Mouse (Mus musculus): ENCODE results near the gene Sema4d. TPM values are rescaled to one million over a fixed set of nuclear protein-coding genes. Genes with fewer than 3 reads are reported as not detected.

Gene Sema4d
- polyA plus RNA-seq, 1 experiment from 2014 or later, result 4.1 TPM

DNA sequence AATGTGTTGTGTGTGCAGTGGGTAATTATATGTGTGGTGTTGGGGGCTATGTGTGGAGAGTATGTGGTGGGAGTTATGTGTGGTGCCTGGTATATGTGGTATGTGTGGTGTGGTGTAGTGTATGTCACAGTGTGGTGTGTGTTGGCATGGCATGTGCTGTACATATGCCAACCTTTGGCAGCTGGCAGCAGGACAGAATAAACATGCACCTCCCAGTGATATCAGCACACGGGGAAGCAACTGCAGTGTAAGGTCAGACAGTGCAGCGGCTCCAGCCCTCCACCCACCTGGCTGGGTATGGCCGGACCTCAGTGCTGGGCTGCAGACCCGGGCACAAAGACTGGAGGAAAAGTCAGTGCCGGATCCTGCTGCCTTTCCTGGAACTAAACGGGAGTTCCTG is 96.1 kb downstream of the Sema4d start:
- H3K9ac ChIP-seq (ENCODE audit: low read depth, low read length), result no peak overlapping the region
- peak; percentile 55 for ATAC-seq (ENCODE audit: low read depth)
- H3K27me3 ChIP-seq (ENCODE audit: control insufficient read depth, insufficient read depth, low read depth, low read length), result no peaks in the 10 kb centered on the region
- peaks cover 18% of the 10 kb centered on the region for H3K4me1 ChIP-seq (ENCODE audit: control insufficient read depth, low read depth, low read length)
- H3K4me3 ChIP-seq (ENCODE audit: low read depth, low read length), result no peak overlapping the region
- 65% methylated on average over 6 of the region's 6 CpGs for WGBS (ENCODE audit: insufficient replicate concordance)
- H3K9me3 ChIP-seq (replicated peaks; ENCODE audit: control insufficient read depth, low read length), result no peaks in the 10 kb centered on the region
- no peak overlapping the region for H3K4me2 ChIP-seq (ENCODE audit: low read depth, low read length)
- no peaks in the 10 kb centered on the region for H3K36me3 ChIP-seq (ENCODE audit: control insufficient read depth, insufficient read depth)
- H3K27ac ChIP-seq (ENCODE audit: low read length), result no peak overlapping the region

DNA sequence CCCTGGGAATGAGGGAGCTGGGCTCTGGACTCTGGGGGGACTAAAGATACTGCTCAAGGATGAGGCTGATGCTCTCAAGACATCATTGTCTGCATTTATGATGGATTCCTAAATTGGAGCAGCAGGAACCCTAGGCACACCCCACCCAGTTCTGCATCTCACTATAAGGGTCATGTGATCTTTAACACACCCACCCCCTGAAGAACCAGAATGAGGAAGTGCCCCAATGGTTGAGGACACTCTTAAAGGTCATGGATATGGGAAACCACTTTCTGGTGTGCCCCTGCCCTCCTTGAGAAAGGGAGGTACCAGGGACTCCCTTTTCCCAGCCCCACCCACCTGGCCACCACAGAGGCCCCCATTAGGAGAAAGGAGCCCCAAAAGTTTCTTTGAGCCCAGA is 97.1 kb downstream of the Sema4d start:
- Histone ChIP-seq H3K9me3 (replicated peaks; ENCODE audit: control insufficient read depth, low read length) (no peaks in the 10 kb centered on the region), H3K9ac (ENCODE audit: low read depth, low read length) (no peak overlapping the region), H3K4me1 (ENCODE audit: control insufficient read depth, low read depth, low read length) (peaks cover 18% of the 10 kb centered on the region), H3K4me3 (ENCODE audit: low read depth, low read length) (no peak overlapping the region), H3K27ac (ENCODE audit: low read length) (no peak overlapping the region), H3K27me3 (ENCODE audit: control insufficient read depth, insufficient read depth, low read depth, low read length) (no peaks in the 10 kb centered on the region), H3K36me3 (ENCODE audit: control insufficient read depth, insufficient read depth) (no peaks in the 10 kb centered on the region), H3K4me2 (ENCODE audit: low read depth, low read length) (no peak overlapping the region)
- no peak for ATAC-seq (ENCODE audit: low read depth)

DNA sequence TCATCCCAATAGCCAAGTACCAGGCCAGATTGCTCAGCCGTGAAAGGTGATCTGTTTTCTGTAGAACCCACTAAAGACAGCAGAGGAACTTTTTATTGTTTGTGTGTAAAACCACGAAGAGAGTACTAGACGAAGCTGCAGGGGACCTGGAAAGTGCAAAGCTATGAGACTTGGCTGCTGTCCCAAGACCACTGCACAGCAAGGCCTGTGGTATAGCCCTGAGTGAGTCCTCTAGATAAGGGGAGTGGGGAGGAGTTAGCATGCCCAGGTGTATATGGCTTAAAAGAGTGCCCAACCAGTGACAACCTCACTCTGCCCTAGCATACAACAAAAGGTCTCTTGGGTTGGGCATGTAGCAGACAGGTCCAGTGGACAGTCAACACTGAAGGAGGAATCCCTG is 104.9 kb downstream of the Sema4d start:
- Histone ChIP-seq H3K4me2 (ENCODE audit: low read depth, low read length) (no peak overlapping the region), H3K4me3 (ENCODE audit: low read depth, low read length) (no peak overlapping the region), H3K9ac (ENCODE audit: low read depth, low read length) (no peak overlapping the region), H3K27me3 (ENCODE audit: control insufficient read depth, insufficient read depth, low read depth, low read length) (no peaks in the 10 kb centered on the region), H3K36me3 (ENCODE audit: control insufficient read depth, insufficient read depth) (peaks cover 17% of the 10 kb centered on the region; the same call in 1 of the 2 replicates), H3K9me3 (replicated peaks; ENCODE audit: control insufficient read depth, low read length) (no peaks in the 10 kb centered on the region), H3K4me1 (ENCODE audit: control insufficient read depth, low read depth, low read length) (peaks cover 10% of the 10 kb centered on the region), H3K27ac (ENCODE audit: low read length) (no peak overlapping the region)
- 28% methylated on average over 3 of the region's 3 CpGs for WGBS (ENCODE audit: insufficient replicate concordance)
- ATAC-seq (ENCODE audit: low read depth), result no peak

DNA sequence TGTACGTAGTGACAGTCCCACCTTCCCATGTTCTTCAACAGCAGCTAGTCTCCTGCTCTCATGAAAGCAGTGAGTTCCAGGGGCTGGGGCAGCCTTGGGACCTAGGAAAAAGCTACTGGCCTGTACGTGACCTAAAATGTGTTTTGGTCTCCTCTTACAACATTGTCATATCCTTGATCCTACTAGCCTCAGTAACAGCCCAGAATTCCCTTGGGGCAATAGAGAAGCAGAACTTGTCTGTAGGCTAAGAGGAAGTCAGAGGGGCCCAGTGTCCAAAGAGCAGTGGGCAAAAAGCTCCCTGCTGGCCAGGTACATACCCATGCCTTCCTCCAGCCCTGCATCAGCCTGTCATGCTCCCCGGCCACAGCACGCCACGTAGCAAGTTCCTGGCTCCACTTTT is 106.6 kb downstream of the Sema4d start:
- no peak overlapping the region for H3K9ac ChIP-seq (ENCODE audit: low read depth, low read length)
- 76% methylated on average over 5 of the region's 5 CpGs for WGBS (ENCODE audit: insufficient replicate concordance)
- H3K4me1 ChIP-seq (ENCODE audit: control insufficient read depth, low read depth, low read length), result peaks cover 10% of the 10 kb centered on the region
- peaks cover 33% of the 10 kb centered on the region for H3K36me3 ChIP-seq (ENCODE audit: control insufficient read depth, insufficient read depth)
- H3K27me3 ChIP-seq (ENCODE audit: control insufficient read depth, insufficient read depth, low read depth, low read length), result no peaks in the 10 kb centered on the region
- no peak for ATAC-seq (ENCODE audit: low read depth)
- H3K4me3 ChIP-seq (ENCODE audit: low read depth, low read length), result no peak overlapping the region
- H3K27ac ChIP-seq (ENCODE audit: low read length), result no peak overlapping the region
- H3K4me2 ChIP-seq (ENCODE audit: low read depth, low read length), result no peak overlapping the region
- H3K9me3 ChIP-seq (replicated peaks; ENCODE audit: control insufficient read depth, low read length), result no peaks in the 10 kb centered on the region

DNA sequence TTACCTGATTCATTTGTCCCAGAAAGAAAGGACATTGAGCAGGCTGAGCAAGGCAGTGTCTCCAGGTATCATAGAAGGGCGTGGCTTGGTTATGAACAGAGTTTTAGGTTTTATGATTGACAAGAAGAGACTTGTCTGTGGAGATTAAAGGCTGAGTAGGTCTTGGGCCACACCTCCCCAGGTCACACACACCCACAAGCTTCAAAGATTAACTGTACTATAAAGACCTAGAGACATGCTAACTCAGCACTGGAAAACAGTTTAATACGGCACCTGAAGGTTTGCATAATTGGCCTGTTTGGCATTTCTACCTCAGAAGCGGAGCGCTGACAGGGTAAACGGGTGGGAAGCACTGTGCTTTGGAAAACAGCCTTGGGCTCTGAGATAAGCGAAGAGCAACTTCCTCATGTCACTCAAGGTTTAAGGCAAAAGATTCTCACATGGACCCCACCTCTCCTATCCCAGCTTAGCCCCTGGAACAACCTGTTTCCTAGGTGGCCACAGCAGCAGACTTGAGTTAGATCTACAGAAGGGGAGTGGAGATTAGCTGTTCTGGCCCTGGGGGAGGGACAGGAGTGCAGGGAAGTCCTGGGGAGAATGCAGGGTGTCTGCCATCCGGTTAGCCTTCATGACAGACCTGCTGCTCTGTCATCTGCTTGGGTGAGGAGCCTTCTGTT is 108.1 kb downstream of the Sema4d start:
- no peak overlapping the region for H3K27ac ChIP-seq (ENCODE audit: low read length)
- peaks cover 10% of the 10 kb centered on the region for H3K4me1 ChIP-seq (ENCODE audit: control insufficient read depth, low read depth, low read length)
- H3K27me3 ChIP-seq (ENCODE audit: control insufficient read depth, insufficient read depth, low read depth, low read length), result no peaks in the 10 kb centered on the region
- no peak for ATAC-seq (ENCODE audit: low read depth)
- no peak overlapping the region for H3K4me2 ChIP-seq (ENCODE audit: low read depth, low read length)
- H3K9me3 ChIP-seq (replicated peaks; ENCODE audit: control insufficient read depth, low read length), result no peaks in the 10 kb centered on the region
- H3K4me3 ChIP-seq (ENCODE audit: low read depth, low read length), result no peak overlapping the region
- no peak overlapping the region for H3K9ac ChIP-seq (ENCODE audit: low read depth, low read length)
- peaks cover 43% of the 10 kb centered on the region for H3K36me3 ChIP-seq (ENCODE audit: control insufficient read depth, insufficient read depth)
- 29% methylated on average over 7 of the region's 7 CpGs for WGBS (ENCODE audit: insufficient replicate concordance)

DNA sequence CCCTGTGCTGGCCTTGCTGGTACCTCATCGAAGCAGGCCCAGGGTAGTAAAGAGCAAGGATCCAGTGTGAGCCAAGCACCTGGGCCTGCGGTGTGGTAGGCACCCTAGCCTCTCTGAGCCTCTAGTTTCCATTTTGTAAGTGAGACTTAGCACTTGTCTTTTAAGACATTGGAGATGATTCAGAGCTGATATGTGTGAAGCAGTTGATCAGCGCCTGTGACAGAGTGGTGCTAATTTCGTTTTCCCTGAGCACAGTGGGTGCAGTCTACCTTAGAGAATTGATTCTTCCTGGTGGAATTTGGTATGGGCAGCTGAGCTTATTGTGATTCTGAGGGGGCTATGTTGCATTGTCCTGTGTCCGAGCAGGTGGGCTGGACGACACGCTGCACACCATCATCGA is 111.9 kb downstream of the Sema4d start:
- Histone ChIP-seq H3K9me3 (replicated peaks; ENCODE audit: control insufficient read depth, low read length) (no peaks in the 10 kb centered on the region), H3K4me2 (ENCODE audit: low read depth, low read length) (no peak overlapping the region), H3K27me3 (ENCODE audit: control insufficient read depth, insufficient read depth, low read depth, low read length) (no peaks in the 10 kb centered on the region), H3K9ac (ENCODE audit: low read depth, low read length) (no peak overlapping the region), H3K4me1 (ENCODE audit: control insufficient read depth, low read depth, low read length) (peaks cover 29% of the 10 kb centered on the region), H3K36me3 (ENCODE audit: control insufficient read depth, insufficient read depth) (peaks cover 62% of the 10 kb centered on the region), H3K4me3 (ENCODE audit: low read depth, low read length) (no peak overlapping the region), H3K27ac (ENCODE audit: low read length) (no peak overlapping the region)
- 86% methylated on average over 8 of the region's 8 CpGs for WGBS (ENCODE audit: insufficient replicate concordance)
- ATAC-seq (ENCODE audit: low read depth), result no peak

DNA sequence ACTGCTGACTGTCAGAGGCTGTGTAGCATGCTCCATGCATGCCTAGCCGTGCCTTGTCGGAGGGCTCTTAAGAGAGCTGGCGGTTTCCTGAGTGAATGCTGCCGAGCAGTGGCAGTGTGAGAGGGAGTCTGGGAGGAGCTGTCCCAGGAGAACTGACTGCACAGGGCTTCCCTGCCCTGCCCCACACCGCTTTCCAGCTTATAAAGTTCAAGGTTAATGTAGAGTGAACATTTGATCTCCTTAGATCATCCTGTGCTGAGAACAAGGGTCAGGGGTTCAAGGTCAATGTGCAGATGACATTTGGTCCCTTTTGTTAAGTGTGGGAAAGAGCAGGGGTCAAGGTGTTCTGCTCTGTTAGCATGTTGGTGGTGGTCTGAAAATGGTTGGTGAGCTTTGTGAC is 112.5 kb downstream of the Sema4d start:
- peaks cover 29% of the 10 kb centered on the region for H3K4me1 ChIP-seq (ENCODE audit: control insufficient read depth, low read depth, low read length)
- H3K36me3 ChIP-seq (ENCODE audit: control insufficient read depth, insufficient read depth), result peaks cover 62% of the 10 kb centered on the region
- no peak for ATAC-seq (ENCODE audit: low read depth)
- WGBS (ENCODE audit: insufficient replicate concordance), result 82% methylated on average over 5 of the region's 5 CpGs
- H3K4me2 ChIP-seq (ENCODE audit: low read depth, low read length), result no peak overlapping the region
- H3K9me3 ChIP-seq (replicated peaks; ENCODE audit: control insufficient read depth, low read length), result no peaks in the 10 kb centered on the region
- H3K27ac ChIP-seq (ENCODE audit: low read length), result no peak overlapping the region
- no peak overlapping the region for H3K4me3 ChIP-seq (ENCODE audit: low read depth, low read length)
- no peaks in the 10 kb centered on the region for H3K27me3 ChIP-seq (ENCODE audit: control insufficient read depth, insufficient read depth, low read depth, low read length)
- no peak overlapping the region for H3K9ac ChIP-seq (ENCODE audit: low read depth, low read length)

DNA sequence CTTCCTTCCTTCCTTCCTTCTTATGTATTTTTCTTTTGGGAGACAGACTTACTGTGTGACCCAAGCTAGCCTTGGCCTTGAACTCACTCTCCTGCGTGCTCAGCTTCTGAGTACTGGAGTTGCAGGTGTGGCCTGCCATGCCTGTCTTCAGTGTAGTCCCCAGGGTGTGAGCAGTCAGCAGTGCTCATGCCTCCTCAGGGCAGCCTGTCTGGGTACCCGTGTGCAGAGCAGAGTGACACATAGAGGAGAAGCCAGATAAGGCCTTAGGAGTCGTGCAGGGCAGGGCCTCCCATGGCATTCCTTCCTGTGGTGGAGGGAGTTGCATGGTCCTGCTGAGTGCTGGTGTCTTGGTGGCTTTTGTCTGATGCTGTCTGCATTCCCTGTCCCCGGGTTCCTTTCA is 114.2 kb downstream of the Sema4d start:
- no peaks in the 10 kb centered on the region for H3K9me3 ChIP-seq (replicated peaks; ENCODE audit: control insufficient read depth, low read length)
- H3K4me3 ChIP-seq (ENCODE audit: low read depth, low read length), result no peak overlapping the region
- no peak overlapping the region for H3K27ac ChIP-seq (ENCODE audit: low read length)
- no peaks in the 10 kb centered on the region for H3K27me3 ChIP-seq (ENCODE audit: control insufficient read depth, insufficient read depth, low read depth, low read length)
- 43% methylated on average over 4 of the region's 4 CpGs for WGBS (ENCODE audit: insufficient replicate concordance)
- ATAC-seq (ENCODE audit: low read depth), result no peak
- no peak overlapping the region for H3K4me2 ChIP-seq (ENCODE audit: low read depth, low read length)
- no peak overlapping the region for H3K9ac ChIP-seq (ENCODE audit: low read depth, low read length)
- H3K4me1 ChIP-seq (ENCODE audit: control insufficient read depth, low read depth, low read length), result peaks cover 20% of the 10 kb centered on the region
- H3K36me3 ChIP-seq (ENCODE audit: control insufficient read depth, insufficient read depth), result peaks cover 59% of the 10 kb centered on the region

DNA sequence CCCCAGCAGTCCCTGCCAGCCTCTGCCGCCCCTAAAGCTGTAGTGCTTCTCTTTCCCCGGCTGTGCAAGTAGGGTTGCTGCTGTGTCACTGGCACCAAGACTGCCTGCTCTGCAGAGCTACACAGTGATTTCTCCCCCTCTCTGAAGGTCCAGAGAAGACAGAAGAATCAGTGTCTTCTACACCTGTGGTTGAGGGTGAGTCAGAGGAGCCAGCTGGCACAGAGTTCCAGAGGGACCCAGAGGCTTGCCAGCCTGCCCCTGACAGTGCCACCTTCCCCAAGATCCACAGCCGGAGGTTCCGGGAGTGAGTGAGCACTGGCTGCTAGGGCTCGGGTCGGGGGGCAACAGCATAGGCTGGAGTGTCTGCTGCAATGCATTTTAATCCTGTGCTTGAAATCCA is 114.9 kb downstream of the Sema4d start:
- H3K4me2 ChIP-seq (ENCODE audit: low read depth, low read length), result no peak overlapping the region
- H3K9me3 ChIP-seq (replicated peaks; ENCODE audit: control insufficient read depth, low read length), result no peaks in the 10 kb centered on the region
- H3K27ac ChIP-seq (ENCODE audit: low read length), result no peak overlapping the region
- no peak overlapping the region for H3K4me3 ChIP-seq (ENCODE audit: low read depth, low read length)
- H3K36me3 ChIP-seq (ENCODE audit: control insufficient read depth, insufficient read depth), result peaks cover 65% of the 10 kb centered on the region
- no peak for ATAC-seq (ENCODE audit: low read depth)
- no peak overlapping the region for H3K9ac ChIP-seq (ENCODE audit: low read depth, low read length)
- 80% methylated on average over 6 of the region's 6 CpGs for WGBS (ENCODE audit: insufficient replicate concordance)
- no peaks in the 10 kb centered on the region for H3K27me3 ChIP-seq (ENCODE audit: control insufficient read depth, insufficient read depth, low read depth, low read length)
- H3K4me1 ChIP-seq (ENCODE audit: control insufficient read depth, low read depth, low read length), result peaks cover 20% of the 10 kb centered on the region

All from liver, embryonic 16.5 days (tissue).